Mouse (Mus musculus) heart, adult 2 months (tissue): ENCODE measurements at regions not wholly inside any gene's neighbourhood (a gene's known extent, or its start where the extent isn't known, plus 50 kb on each side); places are given as distances from the start of the nearest gene placed in this dataset.

Source experiments
- CTCF ChIP-seq: fragments of 200-600 bp; IDR thresholded peaks from 2 replicates; pipeline ENCODE4 v1.8.1; 2022; ENCODE audit warnings: antibody characterized with exemption, mild to moderate bottlenecking, moderate library complexity
- EP300 ChIP-seq: fragments of 200-500 bp; IDR thresholded peaks from 2 replicates; pipeline ENCODE4 v1.6.1; 2011; ENCODE audit warnings: low read depth, low read length, control low read depth; ENCODE audit not compliant: insufficient read depth
- POLR2A ChIP-seq: fragments of 200-500 bp; IDR thresholded peaks from 2 replicates; pipeline ENCODE4 v1.6.1; 2011; ENCODE audit warnings: mild to moderate bottlenecking, low read depth, low read length, control low read depth; ENCODE audit not compliant: insufficient read depth

GRCm38 (mm10) chr10:45000027-45000840, 66.8 kb upstream of the Prep start:
- TF ChIP-seq CTCF (no peak), POLR2A (no peak), EP300 (0 out of 2 replicates have a peak, but pooled peaks have one; percentile 42)
